In genomic region chr5:116406507-116406906, GRCm38 (mm10) we compare ENCODE assay signal across 25 mouse cellular contexts. TPM values are rescaled to one million over a fixed set of nuclear protein-coding genes. Genes with fewer than 3 reads are reported as not detected.
"Had no signal": no experiment of that assay in that cellular context is flagged by ENCODE, and none has a peak within 500 bp of the region (broad histone marks: within the 10 kb centered on the region; RNA-seq: fewer than 3 reads in every experiment).

No protein-coding gene starts in this region.

- DNase-seq: forebrain, postnatal 0 days; gastrocnemius, postnatal 14 days; gastrocnemius, postnatal 36 days; heart, adult 11 months; heart, adult 2 months; heart, postnatal 14 days; heart, postnatal 36 days; kidney, adult 11 months; kidney, adult 2 months; kidney, adult 9 months; kidney, postnatal 14 days; kidney, postnatal 36 days; layer of hippocampus, adult 9-11 months; layer of hippocampus, postnatal 36 days had no signal

- H3K36me3 ChIP-seq: hindbrain, embryonic 13.5 days; hindbrain, embryonic 15.5 days; kidney, embryonic 15.5 days; limb, embryonic 10.5 days; limb, embryonic 12.5 days had no signal

- H3K9me3 ChIP-seq: heart, embryonic 13.5 days; heart, embryonic 15.5 days; hindbrain, embryonic 13.5 days; hindbrain, embryonic 15.5 days; kidney, embryonic 15.5 days; limb, embryonic 10.5 days; limb, embryonic 12.5 days had no signal

- H3K9ac ChIP-seq: forebrain, postnatal 0 days; heart, embryonic 13.5 days; heart, embryonic 15.5 days; hindbrain, embryonic 13.5 days; hindbrain, embryonic 15.5 days; kidney, embryonic 15.5 days; limb, embryonic 12.5 days had no signal

- H3K27ac ChIP-seq: heart, adult 2 months; heart, embryonic 13.5 days; heart, embryonic 15.5 days; hindbrain, embryonic 13.5 days; hindbrain, embryonic 15.5 days; hindbrain, postnatal 0 days; kidney, embryonic 15.5 days; kidney, postnatal 0 days; limb, embryonic 10.5 days; limb, embryonic 12.5 days had no signal

- H3K4me2 ChIP-seq: heart, embryonic 11.5 days; heart, embryonic 13.5 days; heart, embryonic 15.5 days; hindbrain, embryonic 13.5 days; hindbrain, embryonic 15.5 days; kidney, embryonic 15.5 days; limb, embryonic 12.5 days had no signal

- ATAC-seq: forebrain, postnatal 0 days; hindbrain, postnatal 0 days had no signal

- H3K4me3 ChIP-seq: heart, adult 2 months; heart, embryonic 13.5 days; heart, embryonic 15.5 days; hindbrain, embryonic 13.5 days; hindbrain, embryonic 15.5 days; kidney, embryonic 15.5 days; limb, embryonic 10.5 days; limb, embryonic 12.5 days had no signal

- H3K27me3 ChIP-seq: heart, embryonic 13.5 days; heart, embryonic 15.5 days; hindbrain, embryonic 13.5 days; hindbrain, embryonic 15.5 days; kidney, embryonic 15.5 days; limb, embryonic 12.5 days had no signal

RNA-seq across cellular contexts. Expression of gene Hspb8, which starts 16.2 kb away (rescaled TPM):
- total RNA-seq: hematopoietic stem cell, adult 5-6 weeks had no signal
